Mouse (Mus musculus) embryonic facial prominence, embryonic 11.5 days (tissue): Measurements from ENCODE around the gene Sugp1. TPM values are rescaled to one million over a fixed set of nuclear protein-coding genes. Genes with fewer than 3 reads are reported as not detected.

Source experiments
- ATAC-seq: fragments of 200-750 bp; cut with Nextera tagmentation; replicated peaks from 2 replicates; pipeline ENCODE4 v1.8.0; 2017; ENCODE audit warnings: low read depth; ENCODE audit not compliant: insufficient number of reproducible peaks, low FRiP score, low TSS enrichment
- DNase-seq: peaks from one replicate; pipeline ENCODE4 v3.0.0-alpha.2; 2015; ENCODE audit warnings: low spot score
- H3K27ac ChIP-seq: fragments of 300-500 bp; sonication (generic); replicated peaks from 2 replicates; pipeline ENCODE4 v1.5.1; 2014; ENCODE audit warnings: mild to moderate bottlenecking, low read depth, low read length, control low read depth
- H3K27me3 ChIP-seq: fragments of 300-500 bp; sonication (generic); 2 replicates; pipeline ENCODE4 v1.6.1; 2014; ENCODE audit warnings: mild to moderate bottlenecking, low read length, moderate library complexity, mixed read lengths; ENCODE audit not compliant: control insufficient read depth, insufficient read depth
- H3K36me3 ChIP-seq: fragments of 300-500 bp; sonication (generic); replicated peaks from 2 replicates; pipeline ENCODE4 v1.6.1; 2014; ENCODE audit warnings: low read depth, mild to moderate bottlenecking, low read length, moderate library complexity, mixed read lengths; ENCODE audit not compliant: control insufficient read depth, insufficient read depth
- H3K4me1 ChIP-seq: fragments of 300-500 bp; sonication (generic); 2 replicates; pipeline ENCODE4 v1.6.1; 2014; ENCODE audit warnings: low read length, mixed read lengths; ENCODE audit not compliant: control insufficient read depth, insufficient read depth
- H3K4me2 ChIP-seq: fragments of 300-500 bp; sonication (generic); 2 replicates; pipeline ENCODE4 v1.6.1; 2014; ENCODE audit warnings: low read depth, mild to moderate bottlenecking, control low read depth, low read length, moderate library complexity
- H3K4me3 ChIP-seq: fragments of 300-500 bp; sonication (generic); 2 replicates; pipeline ENCODE4 v1.5.1; 2014; ENCODE audit warnings: low read depth, low read length, control low read depth
- H3K9ac ChIP-seq: fragments of 300-500 bp; sonication (generic); replicated peaks from 2 replicates; pipeline ENCODE4 v1.6.1; 2014; ENCODE audit warnings: mild to moderate bottlenecking, control low read depth, low read length
- H3K9me3 ChIP-seq: fragments of 300-500 bp; sonication (generic); replicated peaks from 2 replicates; pipeline ENCODE4 v1.6.1; 2016; ENCODE audit warnings: mild to moderate bottlenecking, low read length, inconsistent platforms, mixed read lengths; ENCODE audit not compliant: control insufficient read depth
- WGBS: fragments of 180-500 bp; shearing (Covaris S2); extraction: QIAGEN DNeasy Blood & Tissue Kit; methylation state at CpG from one replicate; pipeline ENCODE4 v1.1.7; 2014; 5-methylcytosine and 5-hydroxymethylcytosine counted together
- polyA plus RNA-seq: library from polyadenylated mRNA; unstranded; fragments of >200 nt; fragmentation: Nextera tagmentation; extraction: Ambion mirVana; gene quantifications from 2 replicates; pipeline ENCODE4 v1.2.1, GENCODE M21; 2014

The Sugp1 gene
- polyA plus RNA-seq, 1 experiment from 2014 or later: 29.1 TPM

- no peak overlapping the region for H3K4me3 ChIP-seq
- ATAC-seq (no peak), DNase-seq (no peak)
- H3K4me2 ChIP-seq: no peak overlapping the region
- no peak overlapping the region for H3K9ac ChIP-seq
- H3K9me3 ChIP-seq: no peaks in the 10 kb centered on the region; the same call in 1 of the 2 replicates
- WGBS: 86% methylated on average over 8 of the region's 8 CpGs
- no peaks in the 10 kb centered on the region for H3K27me3 ChIP-seq
- H3K27ac ChIP-seq: no peak overlapping the region
- H3K4me1 ChIP-seq: no peaks in the 10 kb centered on the region
- no peaks in the 10 kb centered on the region; the same call in 1 of the 2 replicates for H3K36me3 ChIP-seq
Measured at GRCm38 (mm10) chr8:70100241-70100640, 57.6 kb downstream of the Sugp1 start.

GRCm38 (mm10) chr8:70104506-70104905 lies 61.9 kb downstream of the Sugp1 start:
- no peak for DNase-seq
- H3K4me3 ChIP-seq: no peak overlapping the region
- no peak for ATAC-seq
- H3K9me3 ChIP-seq: no peaks in the 10 kb centered on the region
- WGBS: 17% methylated on average over 6 of the region's 6 CpGs
- no peaks in the 10 kb centered on the region for H3K36me3 ChIP-seq
- no peak overlapping the region for H3K4me2 ChIP-seq
- no peak overlapping the region for H3K9ac ChIP-seq
- H3K27ac ChIP-seq: no peak overlapping the region
- H3K4me1 ChIP-seq: no peaks in the 10 kb centered on the region
- peaks cover 3% of the 10 kb centered on the region; the same call in 1 of the 2 replicates for H3K27me3 ChIP-seq

GRCm38 (mm10) chr8:70104922-70105321 lies 62.3 kb downstream of the Sugp1 start:
- no peak overlapping the region for H3K4me2 ChIP-seq
- H3K36me3 ChIP-seq: no peaks in the 10 kb centered on the region
- no peak overlapping the region for H3K27ac ChIP-seq
- 82% methylated on average over 7 of the region's 7 CpGs for WGBS
- peaks cover 5% of the 10 kb centered on the region; the same call in 1 of the 2 replicates for H3K27me3 ChIP-seq
- H3K9ac ChIP-seq: no peak overlapping the region
- ATAC-seq: no peak
- no peak for DNase-seq
- H3K4me1 ChIP-seq: no peaks in the 10 kb centered on the region
- no peak overlapping the region for H3K4me3 ChIP-seq
- no peaks in the 10 kb centered on the region for H3K9me3 ChIP-seq

- Histone ChIP-seq H3K4me3 (no peak overlapping the region), H3K9me3 (no peaks in the 10 kb centered on the region), H3K4me2 (no peak overlapping the region), H3K4me1 (peaks cover 4% of the 10 kb centered on the region; the same call in 1 of the 2 replicates), H3K36me3 (no peaks in the 10 kb centered on the region), H3K27me3 (peaks cover 51% of the 10 kb centered on the region), H3K27ac (no peak overlapping the region), H3K9ac (no peak overlapping the region)
- ATAC-seq (no peak), DNase-seq (no peak)
- 89% methylated on average over 2 of the region's 2 CpGs for WGBS
Measured at GRCm38 (mm10) chr8:70110451-70110850, 67.8 kb downstream of the Sugp1 start.

- no peak overlapping the region for H3K4me2 ChIP-seq
- peaks cover 4% of the 10 kb centered on the region; the same call in 1 of the 2 replicates for H3K4me1 ChIP-seq
- H3K4me3 ChIP-seq: no peak overlapping the region
- WGBS: 47% methylated on average over 23 of the region's 23 CpGs
- no peak for DNase-seq
- no peak overlapping the region for H3K27ac ChIP-seq
- no peak for ATAC-seq
- H3K36me3 ChIP-seq: no peaks in the 10 kb centered on the region
- peaks cover 51% of the 10 kb centered on the region for H3K27me3 ChIP-seq
- no peaks in the 10 kb centered on the region for H3K9me3 ChIP-seq
- no peak overlapping the region for H3K9ac ChIP-seq
Measured at GRCm38 (mm10) chr8:70111192-70111795, 68.7 kb downstream of the Sugp1 start.

- DNase-seq (no peak), ATAC-seq (no peak)
- H3K27me3 ChIP-seq: peaks cover 51% of the 10 kb centered on the region
- H3K4me2 ChIP-seq: no peak overlapping the region
- no peak overlapping the region for H3K27ac ChIP-seq
- 6% methylated on average over 43 of the region's 43 CpGs for WGBS
- no peaks in the 10 kb centered on the region for H3K9me3 ChIP-seq
- H3K9ac ChIP-seq: no peak overlapping the region
- no peaks in the 10 kb centered on the region for H3K36me3 ChIP-seq
- H3K4me3 ChIP-seq: no peak overlapping the region
- H3K4me1 ChIP-seq: peaks cover 4% of the 10 kb centered on the region; the same call in 1 of the 2 replicates
Measured at GRCm38 (mm10) chr8:70112401-70113016, 69.9 kb downstream of the Sugp1 start.

GRCm38 (mm10) chr8:70114488-70114887 lies 71.9 kb downstream of the Sugp1 start:
- H3K9me3 ChIP-seq: no peaks in the 10 kb centered on the region
- H3K4me3 ChIP-seq: no peak overlapping the region
- H3K36me3 ChIP-seq: no peaks in the 10 kb centered on the region
- DNase-seq (no peak), ATAC-seq (no peak)
- whole genome bisulfite sequencing: 16% methylated on average over 6 of the region's 6 CpGs
- peaks cover 57% of the 10 kb centered on the region for H3K27me3 ChIP-seq
- peaks cover 4% of the 10 kb centered on the region; the same call in 1 of the 2 replicates for H3K4me1 ChIP-seq
- no peak overlapping the region for H3K9ac ChIP-seq
- no peak overlapping the region for H3K27ac ChIP-seq
- H3K4me2 ChIP-seq: no peak overlapping the region

GRCm38 (mm10) chr8:70114892-70115291 lies 72.3 kb downstream of the Sugp1 start:
- Histone ChIP-seq H3K27ac (no peak overlapping the region), H3K9ac (no peak overlapping the region), H3K9me3 (no peaks in the 10 kb centered on the region), H3K36me3 (no peaks in the 10 kb centered on the region), H3K27me3 (peaks cover 59% of the 10 kb centered on the region), H3K4me3 (no peak overlapping the region), H3K4me1 (peaks cover 4% of the 10 kb centered on the region; the same call in 1 of the 2 replicates), H3K4me2 (no peak overlapping the region)
- DNase-seq (no peak), ATAC-seq (no peak)
- 68% methylated on average over 13 of the region's 13 CpGs for WGBS
